Mouse (Mus musculus) retina, postnatal 1 day (tissue): ENCODE results near the gene Mia.

Experiments used
- DNase-seq: peaks from one replicate; pipeline ENCODE4 v3.0.0-alpha.2; 2012

Mia gene

DNA sequence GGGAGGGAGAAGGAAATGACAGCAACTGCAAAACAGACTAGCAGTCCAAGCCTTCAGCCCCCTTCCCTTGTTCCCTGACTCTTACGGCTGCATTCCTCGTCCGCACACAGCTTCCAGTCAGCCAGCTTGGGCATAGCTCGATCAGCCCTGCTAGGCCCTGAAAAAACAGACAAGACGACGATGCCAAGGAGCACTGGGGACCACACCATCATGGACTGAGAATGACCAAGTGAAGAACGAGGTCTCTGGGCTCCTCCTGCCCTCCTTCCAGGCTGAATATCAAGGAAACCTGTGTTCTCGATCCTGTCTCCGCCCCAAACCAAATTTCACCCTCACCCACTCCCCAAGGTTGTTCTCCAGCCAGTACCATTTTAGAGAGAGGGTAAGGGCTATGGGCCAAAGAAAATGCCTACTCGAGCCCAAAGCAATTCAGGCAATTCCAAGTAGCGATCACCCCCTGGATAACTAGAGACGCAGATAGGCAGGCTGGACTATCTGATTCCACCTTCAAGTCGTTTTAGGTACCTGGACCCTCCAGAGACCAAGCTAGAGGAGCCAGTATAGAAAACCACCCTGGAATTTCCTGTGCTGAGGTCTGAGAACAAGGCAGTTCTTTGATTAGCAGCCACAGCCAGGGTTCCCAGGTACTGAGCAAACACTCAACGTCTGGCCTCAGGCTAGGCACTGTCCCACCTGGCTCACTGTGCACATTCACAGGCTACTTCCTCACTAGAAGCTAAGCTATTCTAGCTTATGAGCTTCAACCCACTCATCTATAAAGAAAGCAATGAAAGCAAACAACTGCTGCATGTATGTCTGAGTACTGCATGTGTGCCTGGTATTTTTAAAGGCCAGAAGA lies at the start of gene Mia, which contains the start of gene Gm21983:
Mia (minus strand) TSS at position 321 of the 859 bp plus-strand sequence.
Gm21983 (minus strand) TSS at position 250 of the 859 bp plus-strand sequence.
- no peak for DNase-seq

DNA sequence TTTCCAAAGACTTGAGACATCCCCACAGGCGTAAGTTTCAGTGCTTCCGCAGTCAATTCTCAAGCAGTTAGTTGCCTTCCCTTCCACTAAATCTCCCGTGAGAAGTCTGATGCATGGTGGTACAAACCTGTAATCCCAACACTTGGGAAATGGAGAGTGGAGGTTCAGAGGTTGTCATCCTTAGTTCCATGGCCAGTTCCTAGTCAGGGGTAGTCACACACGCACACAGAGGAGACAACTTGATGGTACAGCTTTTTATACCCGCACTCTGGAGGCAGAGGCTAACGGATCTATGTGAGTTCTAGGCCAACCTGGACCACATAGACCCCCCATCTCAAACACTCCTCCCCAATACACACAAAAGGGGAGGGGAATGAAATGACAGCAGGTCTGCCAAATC lies 47.9 kb upstream of the Mia start:
- DNase-seq = no peak

DNA sequence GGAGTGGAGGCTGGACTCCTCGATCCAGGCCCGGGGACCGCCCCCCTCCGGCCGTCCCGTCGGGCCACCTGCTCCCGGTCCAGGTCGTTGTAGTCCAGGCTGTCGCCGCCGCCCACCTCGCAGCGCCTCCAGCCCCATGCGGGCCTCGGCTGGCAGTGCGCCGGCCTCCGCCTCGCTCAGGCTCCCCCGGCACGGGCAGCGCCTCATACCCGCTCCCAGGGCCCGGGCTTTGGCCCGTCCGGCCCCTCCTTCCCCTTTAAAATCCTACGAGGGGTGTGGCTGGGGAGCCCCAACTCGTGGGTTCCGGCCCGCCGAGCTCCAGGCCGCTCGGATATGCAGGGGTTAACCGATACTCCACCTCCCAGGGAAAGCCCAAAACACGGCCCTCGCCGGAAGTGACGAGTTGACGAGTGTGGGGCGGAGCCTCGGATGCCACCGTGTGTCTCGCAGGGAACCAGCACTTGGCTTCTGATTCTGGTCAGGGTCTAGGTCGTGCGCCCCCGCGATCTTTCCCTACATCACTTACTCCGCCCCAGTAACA lies 47.4 kb upstream of the Mia start, which contains the start of gene Itpkc:
Itpkc (minus strand) TSS at position 381 of the 541 bp plus-strand sequence.
- DNase-seq = peak; percentile 97

DNA sequence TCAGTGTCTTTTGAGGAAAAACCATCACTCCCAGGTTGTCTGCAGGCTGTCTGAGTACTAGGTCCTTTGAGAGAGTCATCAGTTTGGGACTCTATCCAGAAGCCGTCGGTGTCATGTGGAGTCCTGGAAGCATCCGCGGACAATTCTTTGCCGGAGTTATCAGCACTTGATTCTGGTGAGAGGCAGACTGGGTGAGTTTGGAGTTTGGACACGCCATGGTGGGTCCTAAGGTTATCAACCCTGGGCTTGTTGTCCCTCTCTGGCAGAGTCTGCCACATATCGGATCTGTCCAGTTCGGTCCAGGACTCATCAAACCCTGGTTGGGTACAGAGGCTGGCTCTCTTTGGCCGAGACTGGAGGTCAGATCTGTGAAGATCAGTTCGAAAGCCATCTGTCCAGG lies 46.7 kb upstream of the Mia start:
- DNase-seq = no peak

DNA sequence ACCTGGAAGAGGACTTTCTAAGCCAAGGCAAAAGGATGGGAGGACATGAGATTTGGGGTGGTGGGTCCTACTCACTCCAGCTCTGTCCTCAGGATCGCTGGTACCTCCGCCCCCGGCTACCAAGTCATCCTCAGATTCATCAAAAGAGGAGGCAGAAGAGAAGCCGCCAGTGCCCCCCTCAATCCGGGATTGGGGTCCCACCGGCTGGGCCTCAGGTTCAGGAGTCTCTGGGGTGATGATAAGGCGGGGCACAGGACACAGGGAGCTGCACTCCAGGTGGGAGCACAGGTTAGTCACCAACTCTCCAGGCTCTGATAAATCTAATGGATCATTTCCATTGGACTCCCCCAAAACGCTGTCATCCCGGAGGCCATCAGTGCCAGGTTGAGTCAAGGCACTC lies 46.3 kb upstream of the Mia start:
- no peak for DNase-seq

DNA sequence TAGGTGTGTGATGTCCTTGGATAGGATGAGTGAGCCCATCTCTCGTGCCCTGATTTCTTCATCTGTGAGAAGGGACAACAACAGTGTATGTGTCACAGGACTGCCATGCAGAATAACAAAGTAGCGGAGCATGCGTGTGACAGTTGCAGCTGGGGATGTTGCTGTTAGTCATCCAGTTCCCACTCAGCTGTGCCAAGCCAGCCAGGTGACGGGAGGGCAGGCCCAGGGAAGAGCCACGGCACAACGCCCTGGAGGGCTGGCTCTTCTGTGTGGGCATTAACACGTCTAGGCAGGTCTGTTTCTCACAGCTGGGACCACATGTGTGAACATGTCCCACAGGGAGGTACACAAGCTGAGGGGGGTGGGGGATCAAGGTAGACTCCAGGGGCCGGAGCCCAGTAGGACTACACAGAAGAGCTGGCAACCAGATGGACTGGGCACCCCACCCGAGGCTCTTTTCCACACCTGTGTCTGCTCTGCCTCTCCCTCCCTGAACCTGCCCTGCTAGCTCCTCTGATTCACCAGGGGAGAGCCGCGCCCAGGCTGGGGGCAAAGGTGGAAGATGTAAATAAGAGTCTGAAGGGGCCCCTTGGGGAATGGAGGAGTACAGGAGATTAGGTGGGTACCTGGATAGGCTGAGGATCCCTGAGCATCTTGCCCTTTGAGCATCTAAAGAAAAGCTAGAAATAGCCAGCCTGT lies 44.1 kb upstream of the Mia start:
- no peak for DNase-seq

DNA sequence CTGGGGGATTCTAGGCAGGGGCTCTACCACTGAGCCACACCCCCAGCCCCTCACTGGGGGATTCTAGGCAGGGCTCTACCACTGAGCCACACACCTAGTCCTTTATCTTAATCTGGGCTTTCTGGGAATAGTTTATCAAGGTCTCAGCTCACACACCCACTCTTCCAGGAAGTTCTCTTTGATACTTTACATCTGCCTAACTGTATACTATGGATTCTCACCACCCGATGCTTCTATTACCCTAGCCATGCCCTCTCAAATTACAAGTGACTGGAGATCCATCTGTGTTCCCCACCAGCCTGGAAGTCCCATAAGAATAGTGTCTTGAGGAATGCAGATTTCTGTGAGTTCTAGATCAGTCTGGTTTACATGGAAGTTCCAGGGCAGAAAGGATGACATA lies 41.6 kb upstream of the Mia start:
- no peak for DNase-seq

DNA sequence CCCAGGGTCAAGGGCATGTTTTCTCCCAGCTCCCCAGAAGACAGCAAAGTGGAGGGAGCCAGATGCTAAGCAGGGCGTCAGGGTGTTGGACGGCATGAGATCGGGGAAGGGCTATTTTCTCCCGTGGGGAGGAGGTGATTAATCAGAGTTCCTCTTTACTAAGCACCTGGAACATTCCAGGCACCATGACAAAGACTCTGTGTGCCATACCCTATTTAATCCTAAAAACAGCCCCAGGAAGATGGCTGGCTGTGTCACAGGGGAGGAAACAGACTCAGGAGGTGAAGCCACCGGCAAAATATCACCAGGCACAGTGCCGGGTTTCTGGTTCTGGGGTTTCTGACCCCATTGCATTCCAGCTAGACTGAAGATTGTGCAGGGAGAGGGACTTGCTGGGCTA lies 41.0 kb upstream of the Mia start:
- no peak for DNase-seq

DNA sequence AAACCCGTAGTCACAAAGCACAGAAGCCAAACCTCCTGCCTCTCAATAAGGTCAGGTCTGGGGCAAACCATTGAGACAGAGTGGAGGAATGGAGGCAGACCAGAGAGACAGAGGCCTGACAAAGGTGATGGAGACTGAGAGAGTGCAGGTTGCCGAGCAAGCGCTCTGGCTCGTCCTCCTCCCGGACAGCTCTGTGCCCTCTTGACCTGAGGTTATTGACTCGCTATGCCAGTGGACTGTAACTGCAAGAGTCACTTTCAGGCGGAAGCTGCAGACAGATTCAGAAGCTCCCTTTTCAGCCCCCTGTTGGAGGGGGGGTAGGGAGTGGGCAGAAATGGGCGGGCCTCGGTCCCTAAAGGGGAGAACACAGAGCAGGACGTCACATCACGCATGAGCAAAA lies 39.0 kb upstream of the Mia start:
- DNase-seq = no peak

DNA sequence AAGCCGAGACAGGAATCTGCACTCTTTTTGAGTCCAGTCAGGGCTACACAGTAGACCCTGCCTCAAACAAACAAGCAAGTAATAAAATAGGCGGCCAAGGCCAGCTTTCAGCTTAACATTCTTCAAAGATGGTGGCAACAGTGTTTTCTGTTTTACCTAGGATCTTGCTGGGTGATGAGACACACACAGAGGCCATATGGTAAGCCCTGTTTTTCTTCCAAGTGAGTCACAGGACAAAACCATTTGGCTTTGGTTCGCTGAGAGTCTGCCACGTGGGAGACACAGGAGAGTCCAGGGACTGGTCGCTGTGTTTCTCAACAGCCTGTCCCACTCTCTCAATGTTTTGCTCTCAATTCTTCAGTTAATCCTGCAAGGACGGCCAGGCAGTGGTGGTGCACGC lies 37.6 kb upstream of the Mia start:
- DNase-seq = no peak

DNA sequence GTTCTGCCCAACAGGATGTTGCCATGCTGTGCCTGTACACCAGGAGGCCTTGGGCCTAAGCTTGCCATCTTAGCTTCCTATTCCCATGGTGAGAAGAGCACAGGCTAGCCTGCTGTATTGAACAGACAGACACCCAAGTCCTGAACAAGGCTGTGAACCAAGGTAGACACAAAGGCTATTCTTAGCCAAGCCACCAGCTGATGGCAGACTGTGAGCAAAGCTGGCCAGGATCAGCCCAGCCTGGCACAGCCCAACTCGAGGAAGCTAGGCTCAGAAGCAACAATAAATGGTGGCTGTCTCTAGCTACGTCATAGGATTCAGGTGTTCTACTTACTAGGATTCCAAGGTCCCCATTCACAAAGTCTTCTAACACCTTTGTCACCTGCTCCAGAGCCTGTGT lies 31.7 kb upstream of the Mia start:
- DNase-seq = no peak

DNA sequence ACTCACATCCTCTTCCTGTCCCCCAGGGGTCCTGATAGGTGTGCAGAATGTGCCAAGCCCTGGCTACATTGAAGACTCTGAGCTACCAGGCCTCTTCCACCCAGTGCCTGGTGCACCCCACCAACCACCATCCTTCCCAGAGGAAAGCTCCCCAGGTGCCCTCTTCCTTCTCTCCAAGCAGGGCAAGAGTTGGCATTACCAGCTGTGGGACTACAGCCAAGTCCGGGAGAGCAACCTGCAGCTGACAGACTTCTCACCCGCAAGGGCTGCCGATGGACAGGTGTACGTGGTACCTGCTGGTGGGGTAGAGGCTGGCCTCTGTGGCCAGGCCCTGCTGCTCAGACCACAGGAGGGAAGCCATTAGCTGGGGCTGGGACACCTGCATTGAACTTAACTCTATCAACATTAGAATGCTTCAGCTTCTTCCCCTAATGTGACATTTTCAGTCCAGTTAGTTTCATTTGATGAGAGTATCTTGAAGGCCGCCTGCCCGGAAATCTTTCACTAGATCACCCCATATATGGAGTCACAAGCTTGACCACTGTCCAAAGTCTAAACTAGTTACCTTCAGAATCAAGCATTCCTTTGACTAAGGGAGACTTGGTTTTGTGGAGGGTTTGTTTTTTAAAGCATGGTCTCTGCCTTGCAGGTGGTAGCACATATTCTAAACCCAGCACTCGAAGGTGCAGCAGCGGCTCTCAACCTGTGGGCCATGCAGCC lies 22.9 kb upstream of the Mia start:
- no peak for DNase-seq

DNA sequence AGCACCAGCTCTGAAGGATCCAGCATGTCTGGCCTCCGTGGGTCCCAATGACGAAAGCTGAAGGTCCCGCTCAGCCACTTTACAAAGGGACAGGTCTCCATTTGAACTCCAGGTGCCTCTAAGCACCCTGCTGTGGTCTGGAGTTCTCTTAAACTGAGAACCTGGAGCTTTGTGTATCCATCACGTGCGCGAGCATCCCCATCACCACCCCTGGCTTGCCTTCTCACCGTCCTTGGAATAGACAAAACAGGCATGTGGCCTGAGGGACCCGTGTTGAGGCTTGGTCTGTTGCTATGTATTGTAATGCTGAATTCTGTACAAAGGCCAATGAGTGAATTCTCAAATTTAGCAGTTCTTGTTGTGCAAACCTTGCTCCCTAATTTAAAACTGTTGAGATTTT lies 17.8 kb upstream of the Mia start:
- DNase-seq = no peak

DNA sequence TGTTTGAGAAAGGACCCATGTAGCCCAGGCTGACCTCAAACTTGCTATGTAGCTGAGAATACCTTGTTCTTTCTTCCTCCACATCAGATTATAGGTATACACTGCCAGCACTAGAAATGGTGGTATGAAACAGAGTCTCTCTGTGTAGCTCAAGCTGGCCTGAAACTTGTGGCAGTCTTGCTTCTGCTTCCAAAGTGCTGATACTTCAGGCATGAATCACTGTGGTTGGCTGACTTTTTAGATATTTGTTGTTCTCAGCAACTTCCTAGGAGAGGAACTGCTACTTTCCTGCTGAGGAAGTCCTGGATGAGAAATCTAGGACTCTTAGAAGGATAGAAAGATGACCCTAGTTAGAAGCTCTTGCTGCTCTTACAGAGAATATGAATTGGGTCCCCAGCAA lies 17.4 kb upstream of the Mia start:
- DNase-seq = no peak

DNA sequence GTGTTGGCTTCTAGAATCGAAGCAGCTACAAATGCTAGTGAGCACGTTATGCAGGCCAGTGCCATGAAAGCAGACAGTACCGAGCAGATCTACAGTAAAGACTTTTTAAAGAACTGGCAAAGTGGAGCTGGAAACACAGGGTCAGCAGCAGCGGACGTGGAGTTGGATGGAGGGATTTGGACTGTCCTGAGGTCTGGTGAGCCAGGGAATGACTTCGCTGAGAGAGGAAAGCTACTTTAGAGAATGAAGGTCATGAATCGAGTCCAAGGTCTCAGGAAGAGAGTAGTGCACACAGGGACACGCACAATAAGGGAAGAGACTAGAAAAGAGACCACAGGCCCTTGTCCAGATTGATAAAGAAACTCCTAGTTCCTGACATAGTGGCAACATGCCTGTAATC lies 16.7 kb upstream of the Mia start:
- DNase-seq = no peak

DNA sequence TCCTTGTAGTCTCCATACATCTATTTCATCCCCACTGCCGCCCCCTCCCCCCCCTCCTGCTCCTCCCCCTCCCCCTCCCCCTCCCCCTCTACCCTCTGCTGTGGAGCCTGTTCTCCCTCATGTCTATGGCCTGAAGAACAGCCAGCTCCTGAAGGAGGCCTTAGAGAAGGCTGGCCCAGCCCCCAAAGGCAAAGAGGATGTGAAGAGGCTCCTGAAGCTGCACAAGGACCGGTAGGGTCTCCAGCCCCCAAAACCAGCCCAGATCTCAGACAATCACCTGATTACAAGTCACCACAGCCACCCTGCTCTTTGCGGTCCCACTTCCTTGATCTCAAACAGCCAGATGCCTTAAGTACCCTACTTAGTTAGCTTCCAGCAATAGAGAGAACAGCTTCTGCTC lies 16.2 kb upstream of the Mia start:
- no peak for DNase-seq

DNA sequence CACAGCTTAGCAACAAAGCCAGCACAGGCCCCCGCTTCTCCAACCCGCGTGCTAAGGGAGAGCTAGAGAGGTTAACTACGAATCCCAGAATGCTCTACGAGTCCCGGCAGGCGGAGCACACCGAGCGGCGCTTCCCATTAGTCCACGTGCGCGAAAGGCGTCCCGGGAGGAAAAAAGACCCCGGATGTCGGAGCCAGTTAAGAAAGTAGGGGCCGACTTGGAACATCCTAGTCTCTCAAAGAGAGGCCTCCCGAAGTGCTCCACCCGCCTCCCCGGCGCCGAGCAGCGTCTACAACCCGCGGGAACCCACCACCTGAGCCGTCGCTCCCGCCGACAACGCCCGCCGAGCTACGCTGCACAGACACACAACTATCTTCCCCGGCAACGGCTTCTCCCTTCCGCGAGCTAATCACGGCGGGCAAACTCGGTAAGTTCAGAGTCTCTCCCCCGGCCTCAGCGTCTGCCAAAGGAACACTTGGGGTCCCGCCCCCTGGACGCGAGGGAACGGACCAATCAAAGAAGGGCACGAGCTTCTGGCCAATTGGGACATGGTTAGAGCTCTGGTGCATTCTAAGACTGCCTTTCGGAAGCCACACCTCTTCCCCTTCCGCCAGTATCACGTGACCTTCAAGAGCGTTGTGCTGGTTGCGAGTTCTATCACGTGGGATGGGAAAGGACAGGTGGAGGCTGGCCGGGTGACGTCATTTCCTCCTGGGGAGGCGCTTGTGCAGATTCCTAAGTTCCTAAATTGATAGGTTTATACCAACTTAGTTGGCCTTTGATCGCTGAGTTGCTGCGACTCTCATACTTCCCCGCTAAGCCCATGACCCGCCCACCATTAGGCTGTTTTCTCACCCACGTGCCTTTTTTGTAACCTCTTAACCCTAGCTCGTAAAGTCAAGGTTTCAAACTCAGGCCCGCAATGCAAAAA lies 15.0 kb upstream of the Mia start, which contains the start of the genes BC024978 and Snrpa:
BC024978 (plus strand) TSS at position 101 of the 931 bp plus-strand sequence.
Snrpa (minus strand) TSS at position 591 of the 931 bp plus-strand sequence.
- DNase-seq = peak; percentile 100

DNA sequence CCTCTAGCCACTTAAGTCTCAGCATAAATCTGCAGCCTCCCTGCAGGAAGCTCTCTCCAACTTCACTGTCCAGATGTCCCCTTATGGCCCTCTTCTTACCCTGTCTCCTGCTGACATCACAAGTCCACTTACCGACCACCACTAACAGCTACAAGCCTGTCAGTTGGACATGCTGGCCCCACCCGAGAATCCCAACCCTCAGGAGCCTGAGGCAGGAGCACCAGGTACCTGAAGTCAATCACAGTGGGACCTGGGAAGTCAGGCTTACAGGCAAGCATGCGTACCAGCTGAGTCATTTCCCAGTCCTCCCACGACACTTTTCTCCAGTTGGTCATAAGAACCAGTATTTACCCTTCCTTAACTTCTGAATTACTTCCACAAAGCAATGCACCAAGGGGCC lies 12.8 kb upstream of the Mia start:
- no peak for DNase-seq

DNA sequence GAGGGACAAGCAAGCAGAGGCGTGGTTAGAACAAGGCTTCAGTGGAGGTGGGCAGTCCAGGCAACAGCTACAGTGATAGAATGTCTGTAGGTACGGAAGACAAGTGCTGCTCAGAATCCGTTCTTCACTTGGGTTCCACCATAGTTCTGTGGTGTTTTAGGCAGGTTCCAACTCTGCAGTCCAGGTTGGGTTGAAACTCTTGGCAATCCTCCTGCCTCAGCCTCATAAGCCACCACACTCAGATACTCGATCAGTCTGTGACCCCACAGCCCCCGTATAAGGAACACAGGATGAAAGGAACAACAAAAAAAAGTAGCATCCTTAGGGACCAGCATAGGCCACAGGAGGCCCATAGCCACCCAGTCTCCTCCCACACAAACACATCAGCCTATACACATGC lies 11.5 kb upstream of the Mia start:
- no peak for DNase-seq

DNA sequence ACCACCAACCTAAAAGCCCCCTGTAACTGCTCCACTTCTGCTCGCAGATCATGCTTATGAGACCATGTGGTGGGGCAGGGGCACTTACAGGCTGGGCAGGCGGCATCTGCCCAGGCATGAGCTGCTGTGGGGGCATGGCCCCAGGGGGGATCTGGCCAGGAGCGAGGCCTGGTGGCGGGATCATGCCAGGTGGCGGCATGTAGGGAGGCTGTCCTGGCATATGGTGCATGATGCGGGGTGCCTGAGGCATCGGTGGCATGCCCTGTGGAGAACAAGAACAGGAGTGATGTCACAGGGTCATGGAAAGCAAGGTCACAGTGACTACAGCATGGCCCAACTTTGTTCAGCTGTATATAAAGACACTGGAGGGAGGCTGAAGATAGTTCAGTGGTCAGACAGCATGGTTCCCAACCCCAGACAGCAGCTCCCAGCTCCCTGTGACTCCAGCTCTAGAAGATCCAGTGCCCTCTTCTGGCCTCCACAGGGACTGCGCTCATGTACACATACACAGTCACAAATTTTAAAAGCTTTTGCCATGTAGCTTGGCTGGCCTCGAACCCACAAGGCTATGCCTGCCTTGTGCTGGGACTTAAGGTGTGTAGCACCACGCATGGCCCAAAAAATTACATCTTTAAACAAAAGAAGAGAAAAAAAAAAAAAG lies 8.4 kb upstream of the Mia start:
- peak; percentile 5 for DNase-seq

DNA sequence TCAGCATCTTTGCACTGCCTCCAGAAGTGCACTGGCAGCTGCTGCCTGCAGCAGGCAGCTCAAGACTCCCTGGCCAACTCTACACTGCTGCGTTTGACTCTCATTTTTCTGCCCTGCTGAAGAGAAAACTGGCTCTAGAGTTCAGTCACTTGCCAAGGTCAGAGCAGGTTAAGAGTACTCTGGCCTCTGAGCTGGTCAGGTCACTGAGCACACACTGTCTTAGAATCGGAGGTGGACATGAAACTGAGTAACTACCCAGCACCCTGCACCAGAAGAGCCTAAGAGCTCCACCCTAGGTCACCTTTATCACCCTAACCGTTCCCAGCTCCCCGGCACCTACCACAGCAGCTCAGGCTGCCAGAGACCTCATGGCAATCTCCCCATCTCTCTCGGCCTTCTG lies 5.0 kb upstream of the Mia start:
- DNase-seq = no peak
